Mouse (Mus musculus) hindbrain, embryonic 13.5 days (tissue): ENCODE results near the gene Igsf21. TPM values are rescaled to one million over a fixed set of nuclear protein-coding genes. Genes with fewer than 3 reads are reported as not detected.

ENCODE experiments used
- ATAC-seq: fragments of 200-750 bp; cut with Nextera tagmentation; 2 replicates; pipeline ENCODE4 v1.8.0; 2017; ENCODE audit warnings: moderate TSS enrichment; ENCODE audit not compliant: low FRiP score
- H3K27ac ChIP-seq: fragments of 300-500 bp; sonication (generic); 2 replicates; pipeline ENCODE4 v1.5.1; 2015; ENCODE audit warnings: inconsistent platforms, mild to moderate bottlenecking, moderate library complexity
- H3K27me3 ChIP-seq: fragments of 300-500 bp; sonication (generic); 2 replicates; pipeline ENCODE4 v1.6.1; 2015; ENCODE audit warnings: mild to moderate bottlenecking, inconsistent platforms
- H3K36me3 ChIP-seq: fragments of 300-500 bp; sonication (generic); 2 replicates; pipeline ENCODE4 v1.6.1; 2015; ENCODE audit warnings: mild to moderate bottlenecking, inconsistent platforms
- H3K4me1 ChIP-seq: fragments of 300-500 bp; sonication (generic); replicated peaks from 2 replicates; pipeline ENCODE4 v1.6.1; 2015; ENCODE audit warnings: inconsistent platforms
- H3K4me2 ChIP-seq: fragments of 300-500 bp; sonication (generic); 2 replicates; pipeline ENCODE4 v1.6.1; 2015; ENCODE audit warnings: inconsistent platforms, mild to moderate bottlenecking, moderate library complexity
- H3K4me3 ChIP-seq: fragments of 300-500 bp; sonication (generic); 2 replicates; pipeline ENCODE4 v1.5.1; 2015; ENCODE audit warnings: mild to moderate bottlenecking, inconsistent platforms
- H3K9ac ChIP-seq: fragments of 300-500 bp; sonication (generic); 2 replicates; pipeline ENCODE4 v1.6.1; 2015; ENCODE audit warnings: mild to moderate bottlenecking, inconsistent platforms
- H3K9me3 ChIP-seq: fragments of 300-500 bp; sonication (generic); 2 replicates; pipeline ENCODE4 v1.6.1; 2016; ENCODE audit warnings: inconsistent platforms
- WGBS: fragments of 180-500 bp; shearing (Covaris S2); methylation state at CpG from one replicate; pipeline ENCODE4 v1.1.7; 2015; 5-methylcytosine and 5-hydroxymethylcytosine counted together
- polyA plus RNA-seq: library from polyadenylated mRNA; unstranded; fragments of >200 nt; fragmentation: Nextera tagmentation; extraction: Ambion mirVana; gene quantifications from 2 replicates; pipeline ENCODE4 v1.2.1, GENCODE M21; 2015

The Igsf21 gene
- 45.4 and 46.4 TPM in 2 replicates for polyA plus RNA-seq

DNA sequence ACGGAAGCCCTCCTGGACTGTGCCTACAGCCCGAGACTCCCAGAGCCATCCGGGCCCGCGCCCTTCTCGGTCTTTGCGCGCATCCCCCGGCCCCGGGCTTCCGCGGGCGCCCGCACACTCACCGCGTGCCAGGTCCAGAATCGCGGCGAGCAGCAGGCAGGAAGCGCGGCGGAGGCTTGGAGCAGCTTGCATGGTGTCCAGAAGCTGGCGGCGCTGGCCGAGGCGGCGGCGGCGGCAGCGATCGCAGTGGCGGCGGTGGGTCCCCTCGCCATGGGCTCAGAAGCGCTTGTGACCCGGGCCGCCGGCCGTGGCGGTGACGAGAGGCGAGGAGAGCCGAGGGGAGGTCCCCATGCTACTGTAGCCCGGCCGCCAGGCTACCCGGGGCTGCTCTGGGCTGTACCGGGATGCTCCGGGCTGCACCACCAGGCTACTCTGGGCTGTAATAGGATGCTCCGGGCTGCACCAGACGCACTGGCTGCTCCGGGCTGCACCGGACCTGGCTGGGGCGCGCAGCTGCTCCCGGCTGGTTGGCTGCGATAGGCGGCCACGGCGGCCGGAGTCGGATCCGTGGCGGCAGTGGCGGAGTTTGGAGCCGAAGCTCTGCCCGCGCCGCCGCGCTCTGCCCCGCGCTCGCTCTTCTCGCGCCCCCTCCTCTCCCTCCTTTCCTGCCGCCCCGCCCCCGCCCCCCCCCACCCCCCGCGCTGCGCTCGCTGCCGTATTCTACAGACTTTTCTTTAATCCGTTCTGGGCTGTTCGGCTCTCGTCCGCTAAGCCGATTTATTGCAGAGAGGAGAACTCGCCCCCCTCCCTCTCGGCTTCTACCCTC is at the start of gene Igsf21:
Igsf21 (minus strand) TSS at position 605 of the 826 bp plus-strand sequence.
- Histone ChIP-seq H3K27ac (peak within 1 kb of the TSS; percentile 87), H3K27me3 (peaks cover 85% of the 10 kb centered on the region), H3K9me3 (no peaks in the 10 kb centered on the region), H3K4me2 (peak within 1 kb of the TSS; percentile 90), H3K4me1 (peaks cover 62% of the 10 kb centered on the region), H3K9ac (peak within 1 kb of the TSS; percentile 86), H3K36me3 (no peaks in the 10 kb centered on the region), H3K4me3 (peak within 1 kb of the TSS; percentile 66)
- WGBS = under 1% methylated on average over 79 of the region's 90 CpGs
- ATAC-seq = peak; percentile 71

DNA sequence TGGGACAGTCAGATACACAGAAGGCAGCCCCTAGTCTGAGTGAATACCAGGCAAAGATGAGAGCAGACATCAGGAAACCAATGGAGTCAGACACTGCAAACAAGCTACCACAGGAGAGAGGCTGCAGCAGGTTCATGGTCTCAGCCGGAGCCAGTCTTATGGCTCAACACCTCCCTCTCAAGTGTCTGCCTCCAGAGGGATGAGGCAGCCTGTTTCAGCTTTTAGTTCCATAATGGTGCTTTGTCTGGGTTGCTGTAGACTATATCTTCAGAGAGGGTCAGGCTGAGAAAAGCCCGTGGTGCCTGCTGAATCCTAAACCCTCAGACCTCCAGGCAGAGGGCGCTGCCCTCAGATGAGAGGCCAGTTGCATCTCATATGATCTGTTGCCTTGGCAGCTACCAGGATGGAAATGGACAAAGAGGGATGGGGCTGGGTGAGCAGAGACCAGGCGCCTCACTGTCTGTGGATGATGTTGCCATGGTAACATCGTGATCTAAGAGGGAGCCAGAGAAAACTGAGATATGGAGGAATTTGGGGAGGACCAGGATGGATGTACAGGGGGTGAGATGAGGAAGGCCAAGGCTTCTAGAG is 39.2 kb upstream of the Igsf21 start:
- no peak overlapping the region for H3K9ac ChIP-seq
- H3K4me3 ChIP-seq = no peak overlapping the region
- peak; percentile 73; the same call in 1 of the 2 replicates for ATAC-seq
- peaks cover 6% of the 10 kb centered on the region; the same call in 1 of the 2 replicates for H3K27me3 ChIP-seq
- H3K9me3 ChIP-seq = no peaks in the 10 kb centered on the region
- no peak overlapping the region for H3K4me2 ChIP-seq
- 50% methylated on average over 5 of the region's 5 CpGs for WGBS
- H3K4me1 ChIP-seq = peaks cover 23% of the 10 kb centered on the region
- peak overlapping the region; percentile 81 for H3K27ac ChIP-seq
- no peaks in the 10 kb centered on the region for H3K36me3 ChIP-seq

GRCm38 (mm10) chr4:140283398-140283797 is 36.8 kb upstream of the Igsf21 start:
- no peak overlapping the region for H3K9ac ChIP-seq
- no peak overlapping the region for H3K27ac ChIP-seq
- H3K4me3 ChIP-seq = no peak overlapping the region
- H3K9me3 ChIP-seq = no peaks in the 10 kb centered on the region
- H3K27me3 ChIP-seq = peaks cover 5% of the 10 kb centered on the region; the same call in 1 of the 2 replicates
- no peaks in the 10 kb centered on the region for H3K36me3 ChIP-seq
- H3K4me1 ChIP-seq = peaks cover 19% of the 10 kb centered on the region
- no peak overlapping the region for H3K4me2 ChIP-seq
- no peak for ATAC-seq
- 26% methylated on average over 2 of the region's 2 CpGs for WGBS

DNA sequence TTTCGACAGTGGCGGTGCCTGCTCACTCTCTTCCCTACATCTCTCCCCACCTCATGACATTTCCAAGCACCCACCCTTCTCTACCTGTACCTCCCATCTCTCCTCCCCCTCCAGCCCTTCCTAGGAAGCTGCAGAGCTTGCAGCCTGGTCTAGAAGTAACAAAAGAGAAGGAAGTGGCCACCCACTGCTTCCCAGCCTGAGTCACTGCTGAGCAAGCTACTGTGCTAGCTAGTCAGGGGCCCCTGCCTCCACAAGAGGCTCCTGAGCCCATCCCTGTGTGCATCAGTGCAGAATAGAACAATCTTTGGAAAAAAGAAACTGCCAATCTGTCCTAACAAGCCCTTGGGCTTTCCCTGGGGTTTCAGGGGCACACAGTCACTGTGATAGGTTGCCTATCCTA is 31.7 kb upstream of the Igsf21 start:
- Histone ChIP-seq H3K9ac (no peak overlapping the region), H3K4me1 (no peaks in the 10 kb centered on the region), H3K27me3 (no peaks in the 10 kb centered on the region), H3K4me3 (no peak overlapping the region), H3K36me3 (no peaks in the 10 kb centered on the region), H3K27ac (no peak overlapping the region), H3K4me2 (no peak overlapping the region), H3K9me3 (0 out of 2 replicates have a peak, but pooled peaks cover 5% of the 10 kb centered on the region)
- 92% methylated on average over 2 of the region's 2 CpGs for WGBS
- ATAC-seq = no peak

DNA sequence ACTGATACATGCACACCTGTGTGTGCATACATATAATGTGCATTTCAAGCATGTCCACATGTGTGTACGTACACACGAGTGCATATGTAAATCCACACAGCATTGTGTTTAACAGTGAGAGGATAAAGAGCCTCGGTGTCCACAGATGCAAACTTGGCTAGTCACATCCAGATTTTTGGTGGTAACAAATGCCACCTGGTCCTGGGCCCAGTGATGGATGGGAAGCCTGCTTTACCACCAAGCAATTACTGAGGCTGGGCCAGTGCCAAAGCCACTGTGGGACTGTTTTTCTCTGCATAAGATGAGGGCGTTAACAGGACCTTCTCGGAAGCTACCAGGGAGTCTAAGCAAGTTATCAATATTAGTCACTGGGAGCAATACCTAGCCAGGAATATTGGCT is 25.3 kb upstream of the Igsf21 start:
- WGBS = 82% methylated on average over 5 of the region's 5 CpGs
- Histone ChIP-seq H3K4me2 (no peak overlapping the region), H3K36me3 (no peaks in the 10 kb centered on the region), H3K9ac (no peak overlapping the region), H3K4me1 (peaks cover 27% of the 10 kb centered on the region), H3K27ac (no peak overlapping the region), H3K9me3 (no peaks in the 10 kb centered on the region), H3K4me3 (no peak overlapping the region), H3K27me3 (no peaks in the 10 kb centered on the region)
- ATAC-seq = no peak

- Histone ChIP-seq H3K9ac (no peak overlapping the region), H3K27me3 (no peaks in the 10 kb centered on the region), H3K27ac (peak overlapping the region; percentile 66; the same call in 1 of the 2 replicates), H3K4me1 (peaks cover 27% of the 10 kb centered on the region), H3K36me3 (no peaks in the 10 kb centered on the region), H3K4me2 (no peak overlapping the region), H3K9me3 (0 out of 2 replicates have a peak, but pooled peaks cover 4% of the 10 kb centered on the region), H3K4me3 (no peak overlapping the region)
- no peak for ATAC-seq
- WGBS = 70% methylated on average over 7 of the region's 7 CpGs
Observed at GRCm38 (mm10) chr4:140270451-140270850, 23.9 kb upstream of the Igsf21 start.

DNA sequence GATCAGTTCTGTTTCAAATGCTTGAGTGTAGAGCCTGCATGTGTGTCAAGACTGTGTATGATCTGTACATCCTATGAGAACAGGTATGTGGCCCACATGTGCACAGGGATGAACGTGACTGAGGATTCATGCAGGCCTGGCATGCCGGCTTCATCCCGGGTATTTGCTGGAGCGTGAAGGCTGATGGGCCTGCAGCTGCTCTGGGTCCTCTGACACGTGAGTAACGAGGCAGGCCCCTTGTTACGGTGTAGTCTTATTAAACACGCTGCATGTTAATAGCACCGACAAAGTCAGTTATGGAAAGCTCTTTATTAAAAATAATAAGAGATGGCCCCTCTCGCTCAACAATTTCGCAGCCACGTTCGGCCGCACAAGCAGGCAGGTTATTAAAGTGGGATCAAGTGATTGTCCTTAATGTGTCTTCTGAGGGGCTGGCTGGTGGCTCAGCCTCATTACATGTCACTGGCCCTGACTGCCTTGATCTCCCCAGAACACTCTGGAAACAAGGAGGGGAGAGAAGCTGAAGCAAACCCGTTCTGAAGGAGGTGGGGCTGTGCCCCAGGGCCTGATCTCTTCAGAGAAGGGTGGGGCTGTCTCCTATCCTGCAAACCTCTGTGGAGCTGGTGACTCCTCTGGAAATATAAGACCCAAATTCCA is 22.7 kb upstream of the Igsf21 start:
- Histone ChIP-seq H3K36me3 (no peaks in the 10 kb centered on the region), H3K9me3 (0 out of 2 replicates have a peak, but pooled peaks cover 4% of the 10 kb centered on the region), H3K4me3 (no peak overlapping the region), H3K4me2 (no peak overlapping the region), H3K27me3 (peaks cover 7% of the 10 kb centered on the region; the same call in 1 of the 2 replicates), H3K9ac (no peak overlapping the region), H3K27ac (peak overlapping the region; percentile 66), H3K4me1 (peaks cover 33% of the 10 kb centered on the region)
- 55% methylated on average over 15 of the region's 15 CpGs for WGBS
- peak; percentile 63; the same call in 1 of the 2 replicates for ATAC-seq

DNA sequence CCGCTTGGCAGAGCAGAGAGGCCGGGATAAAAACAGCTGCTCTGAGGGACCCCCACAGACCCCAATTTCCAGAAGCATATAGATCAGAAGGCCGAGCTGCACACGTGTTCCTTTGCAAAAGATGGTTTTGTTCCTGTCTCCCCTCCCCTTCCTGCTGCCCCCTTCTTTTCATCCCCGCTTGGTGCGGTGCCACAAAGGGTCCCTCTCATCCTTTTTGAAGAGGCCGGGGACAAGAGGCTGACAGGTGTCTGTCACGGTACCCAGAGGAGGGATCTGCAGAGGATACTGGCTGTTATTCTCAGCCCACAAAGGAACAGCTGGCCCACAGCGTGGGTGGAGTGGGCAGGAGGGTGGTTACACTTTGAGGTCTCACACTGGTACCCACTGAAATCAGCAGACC is 21.3 kb upstream of the Igsf21 start:
- no peak for ATAC-seq
- H3K4me1 ChIP-seq = peaks cover 38% of the 10 kb centered on the region
- no peak overlapping the region for H3K4me3 ChIP-seq
- H3K9me3 ChIP-seq = 0 out of 2 replicates have a peak, but pooled peaks cover 4% of the 10 kb centered on the region
- H3K27me3 ChIP-seq = peaks cover 7% of the 10 kb centered on the region; the same call in 1 of the 2 replicates
- no peak overlapping the region for H3K4me2 ChIP-seq
- 51% methylated on average over 9 of the region's 9 CpGs for WGBS
- H3K27ac ChIP-seq = no peak overlapping the region
- H3K36me3 ChIP-seq = no peaks in the 10 kb centered on the region
- no peak overlapping the region for H3K9ac ChIP-seq

DNA sequence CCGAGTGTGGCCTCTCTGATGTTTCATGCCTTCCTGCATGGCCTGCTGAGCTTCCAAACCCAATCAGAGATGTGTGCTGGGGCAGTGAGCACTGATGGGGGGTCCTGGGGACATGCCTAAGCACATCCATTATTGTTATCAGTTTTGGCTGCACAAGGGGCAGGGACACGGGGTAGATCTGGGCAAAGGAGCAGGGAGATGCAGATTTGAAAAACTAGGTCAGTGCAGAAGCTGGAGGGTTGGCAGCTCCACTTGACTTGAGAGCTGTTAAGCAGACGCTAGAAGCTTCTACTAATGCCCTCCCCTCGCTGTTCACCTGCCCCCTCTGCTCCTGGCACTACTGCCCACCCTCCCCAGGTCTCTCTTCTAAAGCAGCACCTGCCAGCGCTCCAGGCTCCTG is 20.5 kb upstream of the Igsf21 start:
- no peak overlapping the region for H3K27ac ChIP-seq
- H3K9me3 ChIP-seq = 0 out of 2 replicates have a peak, but pooled peaks cover 4% of the 10 kb centered on the region
- no peak for ATAC-seq
- no peak overlapping the region for H3K9ac ChIP-seq
- H3K4me1 ChIP-seq = peaks cover 38% of the 10 kb centered on the region
- H3K27me3 ChIP-seq = peaks cover 10% of the 10 kb centered on the region; the same call in 1 of the 2 replicates
- no peak overlapping the region for H3K4me3 ChIP-seq
- WGBS = 69% methylated on average over 5 of the region's 5 CpGs
- no peaks in the 10 kb centered on the region for H3K36me3 ChIP-seq
- no peak overlapping the region for H3K4me2 ChIP-seq

DNA sequence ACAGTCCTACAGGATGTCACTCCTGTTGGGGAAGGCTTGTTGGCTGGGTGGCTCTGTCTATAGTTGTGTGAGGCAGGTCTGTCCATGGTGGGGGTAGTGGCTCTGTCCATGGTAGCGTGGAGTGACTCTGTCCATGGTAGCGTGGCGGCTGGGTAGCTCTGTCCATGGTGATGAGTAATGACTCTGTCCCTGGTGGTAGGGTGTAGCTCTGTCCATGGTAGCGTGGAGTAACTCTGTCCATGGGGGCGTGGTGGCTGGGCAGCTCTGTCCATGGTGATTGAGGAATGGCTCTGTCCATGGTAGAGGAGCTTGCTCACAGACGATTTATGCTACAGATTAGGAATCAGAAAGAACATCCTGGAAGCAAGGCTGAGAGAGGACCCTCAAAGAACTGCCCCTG is 12.4 kb upstream of the Igsf21 start:
- Histone ChIP-seq H3K36me3 (no peaks in the 10 kb centered on the region), H3K4me3 (no peak overlapping the region), H3K4me1 (peaks cover 5% of the 10 kb centered on the region; the same call in 1 of the 2 replicates), H3K9ac (no peak overlapping the region), H3K4me2 (no peak overlapping the region), H3K9me3 (no peaks in the 10 kb centered on the region), H3K27ac (no peak overlapping the region), H3K27me3 (peaks cover 41% of the 10 kb centered on the region)
- 19% methylated on average over 6 of the region's 6 CpGs for WGBS
- peak; percentile 72; the same call in 1 of the 2 replicates for ATAC-seq

GRCm38 (mm10) chr4:140252369-140252768 is 5.8 kb upstream of the Igsf21 start:
- peaks cover 14% of the 10 kb centered on the region for H3K4me1 ChIP-seq
- WGBS = 11% methylated on average over 7 of the region's 7 CpGs
- no peak overlapping the region for H3K4me2 ChIP-seq
- no peak for ATAC-seq
- H3K36me3 ChIP-seq = no peaks in the 10 kb centered on the region
- H3K27ac ChIP-seq = no peak overlapping the region
- H3K27me3 ChIP-seq = peaks cover 64% of the 10 kb centered on the region
- no peaks in the 10 kb centered on the region for H3K9me3 ChIP-seq
- no peak overlapping the region for H3K9ac ChIP-seq
- H3K4me3 ChIP-seq = no peak overlapping the region
